Mouse (Mus musculus) kidney, embryonic 14.5 days (tissue): ENCODE data around the gene Ccl25. TPM values are rescaled to one million over a fixed set of nuclear protein-coding genes. Genes with fewer than 3 reads are reported as not detected.
A peak's percentile ranks its signal among the peaks of the same experiment; 100 is the strongest.
"Not testable (repeated sequence)": the region's sequence is repeated elsewhere in the genome, so short reads cannot be mapped to it uniquely, and the experiment has no call there.

Experiments
- ATAC-seq: fragments of 200-750 bp; cut with Nextera tagmentation; 2 replicates; pipeline ENCODE4 v1.8.0; 2017; ENCODE audit warnings: moderate number of reproducible peaks, mild to moderate bottlenecking, moderate TSS enrichment, moderate library complexity; ENCODE audit not compliant: low FRiP score, low TSS enrichment
- H3K27ac ChIP-seq: fragments of 300-500 bp; sonication (generic); 2 replicates; pipeline ENCODE4 v1.5.1; 2014; ENCODE audit warnings: low read depth, mild to moderate bottlenecking, low read length, moderate library complexity, mixed read lengths
- H3K27me3 ChIP-seq: fragments of 300-500 bp; sonication (generic); 2 replicates; pipeline ENCODE4 v1.6.1; 2014; ENCODE audit warnings: mild to moderate bottlenecking, low read length; ENCODE audit not compliant: control insufficient read depth, insufficient read depth
- H3K36me3 ChIP-seq: fragments of 300-500 bp; sonication (generic); 2 replicates; pipeline ENCODE4 v1.6.1; 2014; ENCODE audit warnings: low read length, mixed read lengths; ENCODE audit not compliant: control insufficient read depth, insufficient read depth
- H3K4me1 ChIP-seq: fragments of 300-500 bp; sonication (generic); 2 replicates; pipeline ENCODE4 v1.6.1; 2014; ENCODE audit warnings: low read length, mixed read lengths; ENCODE audit not compliant: control insufficient read depth, insufficient read depth
- H3K4me2 ChIP-seq: fragments of 300-500 bp; sonication (generic); replicated peaks from 2 replicates; pipeline ENCODE4 v1.6.1; 2014; ENCODE audit warnings: low read depth, mild to moderate bottlenecking, low read length
- H3K4me3 ChIP-seq: fragments of 300-500 bp; sonication (generic); 2 replicates; pipeline ENCODE4 v1.5.1; 2014; ENCODE audit warnings: mild to moderate bottlenecking, low read length
- H3K9ac ChIP-seq: fragments of 300-500 bp; sonication (generic); 2 replicates; pipeline ENCODE4 v1.6.1; 2014; ENCODE audit warnings: low read depth, mild to moderate bottlenecking, low read length, moderate library complexity
- H3K9me3 ChIP-seq: fragments of 300-500 bp; sonication (generic); 2 replicates; pipeline ENCODE4 v1.6.1; 2016; ENCODE audit warnings: low read length; ENCODE audit not compliant: control insufficient read depth
- WGBS: fragments of 180-500 bp; shearing (Covaris S2); extraction: QIAGEN DNeasy Blood & Tissue Kit; methylation state at CpG from one replicate; pipeline ENCODE4 v1.1.7; 2014; 5-methylcytosine and 5-hydroxymethylcytosine counted together
- polyA plus RNA-seq: library from polyadenylated mRNA; unstranded; fragments of >200 nt; fragmentation: Nextera tagmentation; extraction: Ambion mirVana; gene quantifications from 2 replicates; pipeline ENCODE4 v1.2.1, GENCODE M21; 2014

Gene Ccl25
- polyA plus RNA-seq, 1 experiment from 2014 or later, result 14.7 TPM

DNA sequence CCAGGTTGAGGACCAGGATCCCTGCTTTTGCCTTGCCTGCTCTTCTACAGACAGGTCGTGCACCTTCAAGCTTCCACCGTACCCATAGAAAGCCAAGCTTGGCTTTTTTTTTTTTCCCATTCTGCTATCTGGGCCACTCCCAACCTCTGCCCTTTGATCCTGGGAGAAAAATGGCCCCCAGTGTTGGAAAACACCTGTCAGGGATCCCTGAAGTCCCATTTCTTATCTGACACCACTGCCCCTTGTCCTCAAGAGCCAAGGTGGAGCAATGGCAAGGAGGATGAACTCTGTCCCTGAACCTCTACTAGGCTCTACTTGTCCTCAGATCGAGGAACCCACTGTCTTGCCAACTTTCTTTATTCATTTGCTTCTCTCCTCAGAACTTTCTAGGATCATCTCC is 25.6 kb downstream of the Ccl25 start:
- H3K9me3 ChIP-seq, result no peaks in the 10 kb centered on the region
- H3K4me3 ChIP-seq, result no peak overlapping the region
- no peaks in the 10 kb centered on the region for H3K4me1 ChIP-seq
- H3K27ac ChIP-seq, result no peak overlapping the region
- H3K27me3 ChIP-seq, result no peaks in the 10 kb centered on the region
- 86% methylated on average over 3 of the region's 3 CpGs for WGBS
- H3K36me3 ChIP-seq, result no peaks in the 10 kb centered on the region
- ATAC-seq, result no peak
- H3K9ac ChIP-seq, result no peak overlapping the region
- H3K4me2 ChIP-seq, result no peak overlapping the region

DNA sequence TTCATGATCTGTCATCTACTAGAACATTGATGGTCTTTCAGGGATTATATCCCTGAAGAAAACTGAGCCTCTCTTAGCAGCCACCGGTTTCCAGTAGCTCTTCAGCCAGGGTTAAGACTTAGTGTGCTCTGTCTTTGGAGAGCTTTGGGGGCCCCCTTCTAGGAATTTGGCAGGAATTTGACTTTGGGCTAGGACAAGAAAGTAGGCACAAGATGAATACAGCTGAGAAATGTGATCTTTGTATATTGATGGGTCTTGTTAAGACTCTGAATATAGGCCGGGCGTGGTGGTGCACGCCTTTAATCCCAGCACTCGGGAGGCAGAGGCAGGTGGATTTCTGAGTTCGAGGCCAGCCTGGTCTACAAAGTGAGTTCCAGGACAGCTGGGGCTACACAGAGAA is 27.6 kb downstream of the Ccl25 start:
- 94% methylated on average over 6 of the region's 6 CpGs for WGBS
- not testable (repeated sequence) for ATAC-seq, H3K4me2 ChIP-seq, H3K36me3 ChIP-seq, H3K27ac ChIP-seq, H3K9ac ChIP-seq, H3K4me1 ChIP-seq, H3K9me3 ChIP-seq, H3K4me3 ChIP-seq, H3K27me3 ChIP-seq

DNA sequence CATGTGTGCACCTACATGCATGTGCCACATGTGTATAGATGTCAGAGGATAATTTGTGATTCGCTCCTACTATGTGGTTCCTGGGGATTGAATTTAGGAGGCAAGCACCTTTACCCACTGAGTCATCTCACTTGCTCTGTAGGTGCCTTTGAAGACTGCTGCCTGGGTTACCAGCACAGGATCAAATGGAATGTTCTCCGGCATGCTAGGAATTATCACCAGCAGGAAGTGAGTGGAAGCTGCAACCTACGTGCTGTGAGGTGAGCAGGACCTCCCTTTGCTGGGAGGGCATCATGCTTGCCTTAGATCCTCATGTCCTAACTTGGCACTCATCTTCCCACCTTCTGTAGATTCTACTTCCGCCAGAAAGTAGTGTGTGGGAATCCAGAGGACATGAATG is 28.7 kb downstream of the Ccl25 start:
- H3K27ac ChIP-seq, result no peak overlapping the region
- H3K4me2 ChIP-seq, result no peak overlapping the region
- H3K9me3 ChIP-seq, result no peaks in the 10 kb centered on the region
- H3K27me3 ChIP-seq, result no peaks in the 10 kb centered on the region
- H3K36me3 ChIP-seq, result no peaks in the 10 kb centered on the region
- H3K4me3 ChIP-seq, result no peak overlapping the region
- H3K9ac ChIP-seq, result no peak overlapping the region
- H3K4me1 ChIP-seq, result no peaks in the 10 kb centered on the region
- ATAC-seq, result no peak
- WGBS, result 85% methylated on average over 4 of the region's 4 CpGs

DNA sequence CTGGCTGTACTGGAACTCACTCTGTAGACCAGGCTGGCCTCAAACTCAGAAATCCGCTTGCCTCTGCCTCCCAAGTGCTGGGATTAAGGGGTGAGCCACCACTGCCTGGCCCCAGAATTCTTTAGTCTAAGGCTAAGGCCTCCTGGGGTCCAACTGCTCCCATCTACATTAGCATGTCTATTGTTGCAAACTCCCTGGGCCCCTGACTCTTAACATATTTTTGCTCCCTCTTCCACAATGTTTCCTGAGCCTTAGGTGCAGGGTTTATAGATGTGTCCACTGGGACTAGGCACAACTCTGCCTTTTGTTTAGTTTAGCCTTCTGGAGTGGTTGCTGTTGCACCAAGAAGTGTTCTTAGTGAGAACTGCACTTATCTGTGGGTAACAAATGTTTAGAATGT is 29.5 kb downstream of the Ccl25 start:
- WGBS, result 85% methylated on average over 1 of the region's 1 CpGs
- Histone ChIP-seq H3K27ac (no peak overlapping the region), H3K36me3 (no peaks in the 10 kb centered on the region), H3K9ac (no peak overlapping the region), H3K4me3 (no peak overlapping the region), H3K4me2 (no peak overlapping the region), H3K9me3 (no peaks in the 10 kb centered on the region), H3K4me1 (no peaks in the 10 kb centered on the region), H3K27me3 (no peaks in the 10 kb centered on the region)
- no peak for ATAC-seq

DNA sequence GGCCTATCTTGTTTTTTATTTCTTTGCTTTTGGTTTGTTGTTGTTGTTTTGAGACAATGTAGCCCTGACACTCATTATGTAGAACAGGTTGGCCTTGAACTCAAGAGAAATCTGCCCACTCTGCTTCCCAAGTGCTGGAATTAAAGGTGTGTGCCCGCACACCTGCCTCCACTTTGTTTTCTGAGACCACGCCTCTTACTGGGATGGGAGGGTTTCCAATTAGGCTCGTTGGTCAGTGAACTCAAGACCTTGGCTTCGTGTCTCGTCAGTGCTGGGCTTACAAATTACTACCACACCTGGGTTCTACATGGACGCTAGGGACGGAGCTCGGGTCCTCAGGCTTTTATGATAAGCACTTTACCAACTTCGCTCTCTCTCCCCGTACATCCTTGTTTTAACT is 30.4 kb downstream of the Ccl25 start:
- Histone ChIP-seq H3K4me3 (no peak overlapping the region), H3K9ac (no peak overlapping the region), H3K4me2 (no peak overlapping the region), H3K4me1 (no peaks in the 10 kb centered on the region), H3K27ac (no peak overlapping the region), H3K36me3 (no peaks in the 10 kb centered on the region), H3K9me3 (no peaks in the 10 kb centered on the region), H3K27me3 (no peaks in the 10 kb centered on the region)
- WGBS, result 90% methylated on average over 10 of the region's 10 CpGs
- no peak for ATAC-seq

DNA sequence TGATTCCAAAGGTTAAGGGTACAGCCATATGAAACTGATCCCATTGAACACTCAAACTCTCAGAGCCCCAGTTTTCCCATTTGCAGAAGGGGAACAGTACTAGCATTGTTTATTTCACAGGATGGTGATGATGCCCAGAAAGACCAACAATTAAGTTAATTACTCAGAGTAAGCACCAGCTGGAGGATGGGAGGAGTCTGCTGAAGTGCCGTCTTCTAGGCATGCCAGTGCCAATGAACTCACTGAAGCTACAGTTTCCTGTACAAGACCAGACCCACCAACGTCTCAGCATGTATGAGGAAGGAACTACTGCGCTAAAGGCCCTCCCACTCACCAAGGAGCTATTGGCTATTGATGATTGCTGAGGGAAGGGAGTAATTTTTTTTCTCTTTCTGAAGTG is 34.4 kb downstream of the Ccl25 start:
- no peaks in the 10 kb centered on the region for H3K4me1 ChIP-seq
- H3K4me2 ChIP-seq, result no peak overlapping the region
- H3K9ac ChIP-seq, result no peak overlapping the region
- no peak overlapping the region for H3K27ac ChIP-seq
- no peak overlapping the region for H3K4me3 ChIP-seq
- H3K27me3 ChIP-seq, result no peaks in the 10 kb centered on the region
- no peak for ATAC-seq
- H3K9me3 ChIP-seq, result no peaks in the 10 kb centered on the region
- 65% methylated on average over 3 of the region's 3 CpGs for WGBS
- H3K36me3 ChIP-seq, result no peaks in the 10 kb centered on the region

DNA sequence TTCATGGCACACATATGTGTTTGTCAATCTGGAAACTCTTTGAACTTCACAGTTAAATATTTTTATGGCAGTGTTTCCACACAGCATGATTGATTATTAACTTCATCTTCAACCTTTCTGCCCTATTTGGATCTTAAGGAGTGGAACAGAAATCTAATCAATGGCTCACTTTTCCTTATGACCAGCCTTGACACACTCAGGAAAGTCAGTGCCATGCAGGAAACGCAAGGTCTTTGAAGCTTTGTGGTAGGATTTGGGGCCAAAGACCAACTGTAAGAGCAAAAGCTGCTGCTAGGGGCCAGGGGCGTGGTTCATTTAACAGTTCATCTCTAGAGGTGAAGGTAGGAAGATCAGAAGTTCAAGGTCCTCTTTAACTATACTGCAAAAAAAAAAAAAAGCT is 35.9 kb downstream of the Ccl25 start:
- H3K9me3 ChIP-seq, result no peaks in the 10 kb centered on the region
- H3K4me1 ChIP-seq, result no peaks in the 10 kb centered on the region
- no peak overlapping the region for H3K4me2 ChIP-seq
- WGBS, result 83% methylated on average over 2 of the region's 2 CpGs
- no peak overlapping the region for H3K27ac ChIP-seq
- no peaks in the 10 kb centered on the region for H3K36me3 ChIP-seq
- no peak overlapping the region for H3K9ac ChIP-seq
- H3K4me3 ChIP-seq, result no peak overlapping the region
- ATAC-seq, result no peak
- no peaks in the 10 kb centered on the region for H3K27me3 ChIP-seq

DNA sequence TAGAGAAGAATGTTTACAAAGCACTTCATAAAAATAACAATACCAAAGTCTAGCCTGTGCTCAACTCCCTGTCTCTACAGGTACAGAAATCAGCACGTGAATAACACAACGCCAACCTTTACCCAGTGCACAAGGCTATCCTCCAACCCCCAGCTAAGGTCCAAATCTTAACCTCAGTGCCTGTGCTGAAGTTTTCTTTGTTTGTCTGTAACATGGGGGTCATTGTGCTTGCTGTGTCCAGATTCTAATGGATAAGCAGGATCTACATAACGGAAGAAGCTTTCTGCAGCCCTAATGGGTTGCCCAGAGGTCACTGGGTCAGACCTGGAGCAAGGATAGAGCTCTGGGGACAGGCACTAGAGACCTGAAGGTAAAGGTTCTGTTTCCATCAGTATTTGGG is 41.2 kb downstream of the Ccl25 start:
- no peak overlapping the region for H3K9ac ChIP-seq
- H3K27me3 ChIP-seq, result no peaks in the 10 kb centered on the region
- no peak overlapping the region for H3K4me3 ChIP-seq
- no peaks in the 10 kb centered on the region for H3K36me3 ChIP-seq
- H3K27ac ChIP-seq, result no peak overlapping the region
- H3K4me2 ChIP-seq, result no peak overlapping the region
- 0 out of 2 replicates have a peak, but pooled peaks cover 3% of the 10 kb centered on the region for H3K9me3 ChIP-seq
- WGBS, result 84% methylated on average over 3 of the region's 3 CpGs
- ATAC-seq, result no peak
- no peaks in the 10 kb centered on the region for H3K4me1 ChIP-seq

DNA sequence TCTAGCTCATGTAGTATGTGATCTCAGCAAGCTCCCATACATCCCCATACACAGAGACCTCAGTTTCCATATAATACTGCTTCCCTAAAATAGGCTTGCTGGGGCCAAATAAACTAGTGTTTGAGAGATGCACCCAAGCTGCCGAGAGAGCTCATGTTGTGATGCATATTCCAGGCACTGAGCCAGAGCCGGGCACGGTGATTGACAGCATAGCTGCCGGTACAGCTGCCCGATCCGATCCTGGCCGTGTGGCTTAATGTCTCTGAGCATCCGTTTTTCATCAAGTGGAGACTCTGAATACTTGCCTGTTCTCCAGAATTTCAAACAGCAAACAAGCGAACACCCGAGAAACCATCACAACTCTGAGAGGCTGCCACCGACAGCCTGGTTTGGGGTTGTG is 42.8 kb downstream of the Ccl25 start:
- WGBS, result 85% methylated on average over 11 of the region's 11 CpGs
- Histone ChIP-seq H3K4me2 (no peak overlapping the region), H3K36me3 (no peaks in the 10 kb centered on the region), H3K9me3 (0 out of 2 replicates have a peak, but pooled peaks cover 3% of the 10 kb centered on the region), H3K4me3 (no peak overlapping the region), H3K27me3 (no peaks in the 10 kb centered on the region), H3K4me1 (no peaks in the 10 kb centered on the region), H3K27ac (no peak overlapping the region), H3K9ac (no peak overlapping the region)
- ATAC-seq, result no peak

DNA sequence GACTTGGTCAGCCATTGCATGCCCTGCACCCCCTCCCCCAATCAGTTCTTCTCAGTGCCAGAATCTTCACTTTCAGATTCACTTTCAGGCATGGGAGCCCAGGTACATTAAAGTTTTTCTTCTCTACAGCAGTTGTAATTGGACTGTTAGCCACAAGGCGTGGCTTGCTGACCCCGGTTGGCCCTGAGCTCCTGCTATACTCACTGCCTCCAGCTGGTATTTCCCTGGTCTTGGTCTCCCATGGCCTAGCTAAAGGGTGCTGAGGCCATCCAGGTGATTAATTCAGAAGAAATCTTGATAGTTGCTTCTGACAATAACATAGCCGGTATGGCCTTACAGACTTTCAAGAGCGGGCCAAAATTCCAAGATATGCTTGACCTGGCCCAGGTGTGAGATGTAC is 43.5 kb downstream of the Ccl25 start:
- ATAC-seq, result 0 out of 2 replicates have a peak, but pooled peaks have one; percentile 12
- Histone ChIP-seq H3K36me3 (no peaks in the 10 kb centered on the region), H3K9ac (no peak overlapping the region), H3K27me3 (no peaks in the 10 kb centered on the region), H3K27ac (no peak overlapping the region), H3K4me1 (no peaks in the 10 kb centered on the region), H3K4me3 (no peak overlapping the region), H3K9me3 (0 out of 2 replicates have a peak, but pooled peaks cover 3% of the 10 kb centered on the region), H3K4me2 (no peak overlapping the region)
- 75% methylated on average over 4 of the region's 4 CpGs for WGBS
